Mouse (Mus musculus) forebrain, postnatal 0 days (tissue): ENCODE measurements around the gene Stx8. TPM values are rescaled to one million over a fixed set of nuclear protein-coding genes. Genes with fewer than 3 reads are reported as not detected.

Experiments
- ATAC-seq: fragments of 200-750 bp; cut with Nextera tagmentation; 2 replicates; pipeline ENCODE4 v1.8.0; 2017; ENCODE audit warnings: mild to moderate bottlenecking, moderate library complexity
- DNase-seq: peaks from one replicate; pipeline ENCODE4 v3.0.0-alpha.2; 2015
- H3K27ac ChIP-seq: fragments of 300-500 bp; sonication (generic); 2 replicates; pipeline ENCODE4 v1.5.1; 2014; ENCODE audit warnings: low read depth, mild to moderate bottlenecking, antibody characterized with exemption, low read length, moderate library complexity, mixed read lengths
- H3K27me3 ChIP-seq: fragments of 300-500 bp; sonication (generic); 2 replicates; pipeline ENCODE4 v1.6.1; 2014; ENCODE audit warnings: mild to moderate bottlenecking, low read length, mixed read lengths; ENCODE audit not compliant: insufficient read depth
- H3K36me3 ChIP-seq: fragments of 300-500 bp; sonication (generic); 2 replicates; pipeline ENCODE4 v1.6.1; 2014; ENCODE audit warnings: mild to moderate bottlenecking, moderate library complexity; ENCODE audit not compliant: insufficient read depth
- H3K4me1 ChIP-seq: fragments of 300-500 bp; sonication (generic); 2 replicates; pipeline ENCODE4 v1.6.1; 2014; ENCODE audit warnings: antibody characterized with exemption; ENCODE audit not compliant: insufficient read depth
- H3K4me2 ChIP-seq: fragments of 300-500 bp; sonication (generic); 2 replicates; pipeline ENCODE4 v1.6.1; 2014; ENCODE audit warnings: low read depth, mild to moderate bottlenecking, moderate library complexity
- H3K4me3 ChIP-seq: fragments of 300-500 bp; sonication (generic); 2 replicates; pipeline ENCODE4 v1.5.1; 2014; ENCODE audit warnings: low read depth, low read length, mixed read lengths
- H3K9ac ChIP-seq: fragments of 300-500 bp; sonication (generic); 2 replicates; pipeline ENCODE4 v1.6.1; 2014; ENCODE audit warnings: mild to moderate bottlenecking
- H3K9me3 ChIP-seq: fragments of 300-500 bp; sonication (generic); 2 replicates; pipeline ENCODE4 v1.6.1; 2016; ENCODE audit warnings: low read length
- CTCF ChIP-seq: sonication (generic); IDR thresholded peaks from 2 replicates; pipeline ENCODE4 v1.5.1; 2016; ENCODE audit warnings: antibody characterized with exemption, control low read depth, low read depth
- WGBS: fragments of 180-500 bp; shearing (Covaris S2); extraction: QIAGEN DNeasy Blood & Tissue Kit; methylation state at CpG from one replicate; pipeline ENCODE4 v1.1.7; 2014; 5-methylcytosine and 5-hydroxymethylcytosine counted together
- microRNA-seq, 2 experiments: library from miRNA; unstranded; fragments of <30 nt; microRNA quantifications; one replicate each; pipeline ENCODE4; 2016
- polyA plus RNA-seq: library from polyadenylated mRNA; unstranded; fragments of >200 nt; fragmentation: Nextera tagmentation; extraction: Ambion mirVana; gene quantifications from 2 replicates; pipeline ENCODE4 v1.2.1, GENCODE M21; 2015
- total RNA-seq: library from RNA; depleted of rRNA; stranded (reverse); fragments of >200 nt; gene quantifications from 2 replicates; pipeline ENCODE4 v1.2.3, GENCODE M21; 2014; rRNA removed

The Stx8 gene
- total and polyA plus RNA-seq, 2 experiments from 2014 or later = 11.1 to 67.8 TPM

- H3K36me3 ChIP-seq = no peaks in the 10 kb centered on the region
- 0 out of 2 replicates have a peak, but pooled peaks cover 3% of the 10 kb centered on the region for H3K4me1 ChIP-seq
- 9% methylated on average over 5 of the region's 5 CpGs for WGBS
- DNase-seq (no peak), ATAC-seq (no peak)
- no peak overlapping the region for H3K4me3 ChIP-seq
- no peak overlapping the region for H3K4me2 ChIP-seq
- no peaks in the 10 kb centered on the region for H3K27me3 ChIP-seq
- no peak overlapping the region for H3K27ac ChIP-seq
- no peak for TF ChIP-seq CTCF
- no peak overlapping the region for H3K9ac ChIP-seq
- no peaks in the 10 kb centered on the region for H3K9me3 ChIP-seq
Observed at GRCm38 (mm10) chr11:68239756-68240155, 273.8 kb downstream of the Stx8 start.

- Histone ChIP-seq H3K9ac (no peak overlapping the region; the same call in 1 of the 2 replicates), H3K9me3 (no peaks in the 10 kb centered on the region), H3K4me1 (0 out of 2 replicates have a peak, but pooled peaks cover 5% of the 10 kb centered on the region), H3K4me2 (no peak overlapping the region), H3K27ac (no peak overlapping the region), H3K36me3 (peaks cover 3% of the 10 kb centered on the region; the same call in 1 of the 2 replicates), H3K4me3 (no peak overlapping the region), H3K27me3 (no peaks in the 10 kb centered on the region)
- no peak for TF ChIP-seq CTCF
- ATAC-seq = peak; percentile 72
- peak; percentile 54 for DNase-seq
- WGBS = 23% methylated on average over 16 of the region's 16 CpGs
Observed at GRCm38 (mm10) chr11:68244254-68244991, 278.4 kb downstream of the Stx8 start.

GRCm38 (mm10) chr11:68244992-68245261 is 278.9 kb downstream of the Stx8 start:
- TF ChIP-seq CTCF = no peak
- 78% methylated on average over 5 of the region's 5 CpGs for WGBS
- no peaks in the 10 kb centered on the region for H3K9me3 ChIP-seq
- H3K27me3 ChIP-seq = no peaks in the 10 kb centered on the region
- no peak overlapping the region for H3K27ac ChIP-seq
- H3K9ac ChIP-seq = no peak overlapping the region
- no peak for DNase-seq
- ATAC-seq = no peak; the same call in 1 of the 2 replicates
- H3K36me3 ChIP-seq = peaks cover 3% of the 10 kb centered on the region; the same call in 1 of the 2 replicates
- no peak overlapping the region for H3K4me2 ChIP-seq
- no peak overlapping the region for H3K4me3 ChIP-seq
- H3K4me1 ChIP-seq = 0 out of 2 replicates have a peak, but pooled peaks cover 5% of the 10 kb centered on the region

GRCm38 (mm10) chr11:68247897-68248296 is 281.9 kb downstream of the Stx8 start:
- Histone ChIP-seq H3K27ac (no peak overlapping the region), H3K4me2 (no peak overlapping the region), H3K4me1 (0 out of 2 replicates have a peak, but pooled peaks cover 5% of the 10 kb centered on the region), H3K9me3 (no peaks in the 10 kb centered on the region), H3K9ac (no peak overlapping the region), H3K36me3 (peaks cover 3% of the 10 kb centered on the region; the same call in 1 of the 2 replicates), H3K4me3 (no peak overlapping the region), H3K27me3 (no peaks in the 10 kb centered on the region)
- TF ChIP-seq CTCF = no peak
- 31% methylated on average over 6 of the region's 6 CpGs for WGBS
- DNase-seq = no peak
- ATAC-seq = no peak

GRCm38 (mm10) chr11:68250106-68250505 is 284.1 kb downstream of the Stx8 start:
- ATAC-seq (peak; percentile 20; the same call in 1 of the 2 replicates), DNase-seq (no peak)
- H3K4me3 ChIP-seq = no peak overlapping the region
- H3K9me3 ChIP-seq = no peaks in the 10 kb centered on the region
- no peaks in the 10 kb centered on the region for H3K27me3 ChIP-seq
- no peak overlapping the region for H3K4me2 ChIP-seq
- no peak overlapping the region for H3K9ac ChIP-seq
- no peak overlapping the region for H3K27ac ChIP-seq
- H3K4me1 ChIP-seq = no peaks in the 10 kb centered on the region
- peaks cover 3% of the 10 kb centered on the region; the same call in 1 of the 2 replicates for H3K36me3 ChIP-seq
- WGBS = 68% methylated on average over 6 of the region's 6 CpGs
- TF ChIP-seq CTCF = no peak

- Histone ChIP-seq H3K4me1 (no peaks in the 10 kb centered on the region), H3K27ac (no peak overlapping the region), H3K4me3 (no peak overlapping the region), H3K4me2 (no peak overlapping the region), H3K9me3 (no peaks in the 10 kb centered on the region), H3K9ac (no peak overlapping the region), H3K36me3 (no peaks in the 10 kb centered on the region), H3K27me3 (no peaks in the 10 kb centered on the region)
- WGBS = 97% methylated on average over 7 of the region's 7 CpGs
- DNase-seq = no peak
- no peak for TF ChIP-seq CTCF
- no peak for ATAC-seq
Observed at GRCm38 (mm10) chr11:68253531-68253930, 287.5 kb downstream of the Stx8 start.

Small RNA genes within 50 kb of the gene (microRNA-seq; reads per million reads assigned to microRNA genes)
- gene Mir6406 = 0 reads per million in 2 experiments

Other genes with a start within 250 kb of the Stx8 start
- gene Glp2r, start 195.0 kb upstream of the Stx8 start, total RNA-seq = 0.05 and 0.08 TPM in 2 replicates
- 0.04 and 0.07 TPM in 2 replicates for gene Glp2r, start 195.0 kb upstream of the Stx8 start, polyA plus RNA-seq
- gene Gsg1l2, start 191.6 kb upstream of the Stx8 start, total RNA-seq = not detected in 2 replicates
- not detected in 2 replicates for gene Gsg1l2, start 191.6 kb upstream of the Stx8 start, polyA plus RNA-seq
- 2.0 and 4.1 TPM in 2 replicates for gene Dhrs7c, start 168.0 kb upstream of the Stx8 start, total RNA-seq
- 0.13 TPM in 1 of 2 replicates, not detected in the other for gene Dhrs7c, start 168.0 kb upstream of the Stx8 start, polyA plus RNA-seq
- 7.0 and 12.3 TPM in 2 replicates for gene Usp43, start 44.0 kb upstream of the Stx8 start, total RNA-seq
- 3.8 and 4.8 TPM in 2 replicates for gene Usp43, start 44.0 kb upstream of the Stx8 start, polyA plus RNA-seq
- 3.0 and 4.2 TPM in 2 replicates for gene Cfap52, start 542 bp upstream of the Stx8 start, total RNA-seq
- gene Cfap52, start 542 bp upstream of the Stx8 start, polyA plus RNA-seq = 2.6 and 4.8 TPM in 2 replicates